Mouse (Mus musculus): ENCODE measurements at regions not wholly inside any gene's neighbourhood (a gene's known extent, or its start where the extent isn't known, plus 50 kb on each side); places are given as distances from the start of the nearest gene placed in this dataset.

GRCm38 (mm10) chr14:14599586-14599985 lies 102.5 kb upstream of the Slc4a7 start:
- no peak for TF ChIP-seq CTCF (IDR thresholded peaks at IDR 0.05; ENCODE audit: borderline replicate concordance, insufficient read depth, low read depth, low read length)
- TF ChIP-seq POLR2A (IDR thresholded peaks at IDR 0.05; ENCODE audit: borderline replicate concordance, insufficient read depth, low read length): no peak
